Mouse (Mus musculus) midbrain, embryonic 11.5 days (tissue): ENCODE results near the gene Abcg5. TPM values are rescaled to one million over a fixed set of nuclear protein-coding genes. Genes with fewer than 3 reads are reported as not detected.

Source experiments
- ATAC-seq: fragments of 200-750 bp; cut with Nextera tagmentation; 2 replicates; pipeline ENCODE4 v1.8.0; 2017; ENCODE audit warnings: moderate TSS enrichment, moderate library complexity; ENCODE audit not compliant: low FRiP score
- DNase-seq: peaks from one replicate; pipeline ENCODE4 v3.0.0; 2015; ENCODE audit warnings: low spot score; ENCODE audit errors: missing footprints
- H3K27ac ChIP-seq: fragments of 300-500 bp; sonication (generic); 2 replicates; pipeline ENCODE4 v1.5.1; 2014; ENCODE audit warnings: low read depth, low read length
- H3K27me3 ChIP-seq: fragments of 300-500 bp; sonication (generic); 2 replicates; pipeline ENCODE4 v1.6.1; 2014; ENCODE audit warnings: mild to moderate bottlenecking, low read length, moderate library complexity, mixed read lengths; ENCODE audit not compliant: control insufficient read depth, insufficient read depth
- H3K36me3 ChIP-seq: fragments of 300-500 bp; sonication (generic); 2 replicates; pipeline ENCODE4 v1.6.1; 2014; ENCODE audit warnings: mild to moderate bottlenecking, low read length, moderate library complexity, mixed read lengths; ENCODE audit not compliant: control insufficient read depth, insufficient read depth
- H3K4me1 ChIP-seq: fragments of 300-500 bp; sonication (generic); 2 replicates; pipeline ENCODE4 v1.6.1; 2014; ENCODE audit warnings: low read length; ENCODE audit not compliant: control insufficient read depth, insufficient read depth
- H3K4me2 ChIP-seq: fragments of 300-500 bp; sonication (generic); 2 replicates; pipeline ENCODE4 v1.6.1; 2014; ENCODE audit warnings: mild to moderate bottlenecking, moderate library complexity
- H3K4me3 ChIP-seq: fragments of 300-500 bp; sonication (generic); 2 replicates; pipeline ENCODE4 v1.5.1; 2014; ENCODE audit warnings: low read depth, low read length
- H3K9ac ChIP-seq: fragments of 300-500 bp; sonication (generic); 2 replicates; pipeline ENCODE4 v1.6.1; 2014; ENCODE audit warnings: low read length
- H3K9me3 ChIP-seq: fragments of 300-500 bp; sonication (generic); 2 replicates; pipeline ENCODE4 v1.6.1; 2016; ENCODE audit warnings: low read length; ENCODE audit not compliant: control insufficient read depth
- WGBS: fragments of 180-500 bp; shearing (Covaris S2); extraction: QIAGEN DNeasy Blood & Tissue Kit; methylation state at CpG from one replicate; pipeline ENCODE4 v1.1.7; 2014; 5-methylcytosine and 5-hydroxymethylcytosine counted together
- polyA plus RNA-seq: library from polyadenylated mRNA; unstranded; fragments of >200 nt; fragmentation: Nextera tagmentation; extraction: Ambion mirVana; gene quantifications from 2 replicates; pipeline ENCODE4 v1.2.1, GENCODE M21; 2014

The Abcg5 gene
- 1.9 and 2.4 TPM in 2 replicates for polyA plus RNA-seq

GRCm38 (mm10) chr17:84682734-84683717 is at the start of gene Abcg5:
Abcg5 (minus strand) TSS chr17:84683011.
- Histone ChIP-seq H3K4me3 (no peak within 1 kb of the TSS), H3K4me2 (no peak within 1 kb of the TSS), H3K27me3 (no peaks in the 10 kb centered on the region), H3K4me1 (no peaks in the 10 kb centered on the region), H3K9ac (no peak within 1 kb of the TSS), H3K27ac (no peak within 1 kb of the TSS), H3K36me3 (no peaks in the 10 kb centered on the region), H3K9me3 (no peaks in the 10 kb centered on the region)
- DNase-seq (no peak), ATAC-seq (no peak)
- 80% methylated on average over 18 of the region's 18 CpGs for WGBS

- peak; percentile 14 for DNase-seq
Observed at GRCm38 (mm10) chr17:84732612-84733011, 49.8 kb upstream of the Abcg5 start.

GRCm38 (mm10) chr17:84731361-84731760 is 48.5 kb upstream of the Abcg5 start:
- Histone ChIP-seq H3K9me3 (no peaks in the 10 kb centered on the region), H3K4me3 (no peak overlapping the region), H3K9ac (no peak overlapping the region), H3K27me3 (no peaks in the 10 kb centered on the region), H3K27ac (no peak overlapping the region), H3K4me2 (no peak overlapping the region), H3K36me3 (peaks cover 7% of the 10 kb centered on the region; the same call in 1 of the 2 replicates), H3K4me1 (no peaks in the 10 kb centered on the region)
- 93% methylated on average over 12 of the region's 12 CpGs for WGBS
- DNase-seq (peak; percentile 59), ATAC-seq (no peak)

More at GRCm38 (mm10) chr17:84732612-84733011, 49.8 kb upstream of the Abcg5 start:
- H3K36me3 ChIP-seq = peaks cover 7% of the 10 kb centered on the region; the same call in 1 of the 2 replicates
- H3K4me1 ChIP-seq = no peaks in the 10 kb centered on the region
- ATAC-seq = no peak
- H3K27ac ChIP-seq = no peak overlapping the region
- no peak overlapping the region for H3K4me3 ChIP-seq
- H3K4me2 ChIP-seq = no peak overlapping the region
- H3K9me3 ChIP-seq = no peaks in the 10 kb centered on the region
- WGBS = 93% methylated on average over 8 of the region's 8 CpGs
- H3K9ac ChIP-seq = no peak overlapping the region
- H3K27me3 ChIP-seq = no peaks in the 10 kb centered on the region

- ATAC-seq (no peak), DNase-seq (peak; percentile 80)
- no peaks in the 10 kb centered on the region for H3K27me3 ChIP-seq
- H3K9me3 ChIP-seq = no peaks in the 10 kb centered on the region
- no peak overlapping the region for H3K27ac ChIP-seq
- H3K4me1 ChIP-seq = no peaks in the 10 kb centered on the region
- H3K36me3 ChIP-seq = peaks cover 11% of the 10 kb centered on the region; the same call in 1 of the 2 replicates
- no peak overlapping the region for H3K9ac ChIP-seq
- 92% methylated on average over 5 of the region's 5 CpGs for WGBS
- H3K4me2 ChIP-seq = no peak overlapping the region
- H3K4me3 ChIP-seq = no peak overlapping the region
Observed at GRCm38 (mm10) chr17:84729140-84729539, 46.3 kb upstream of the Abcg5 start.

- H3K9me3 ChIP-seq = no peaks in the 10 kb centered on the region
- 76% methylated on average over 1 of the region's 1 CpGs for WGBS
- no peak overlapping the region for H3K4me3 ChIP-seq
- peaks cover 11% of the 10 kb centered on the region; the same call in 1 of the 2 replicates for H3K36me3 ChIP-seq
- DNase-seq (no peak), ATAC-seq (no peak)
- H3K4me1 ChIP-seq = no peaks in the 10 kb centered on the region
- H3K27me3 ChIP-seq = no peaks in the 10 kb centered on the region
- H3K9ac ChIP-seq = no peak overlapping the region
- no peak overlapping the region for H3K4me2 ChIP-seq
- no peak overlapping the region for H3K27ac ChIP-seq
Observed at GRCm38 (mm10) chr17:84728201-84728911, 45.5 kb upstream of the Abcg5 start.

GRCm38 (mm10) chr17:84725163-84725562 is 42.4 kb upstream of the Abcg5 start:
- H3K27ac ChIP-seq = no peak overlapping the region
- no peak overlapping the region for H3K4me2 ChIP-seq
- peaks cover 8% of the 10 kb centered on the region; the same call in 1 of the 2 replicates for H3K36me3 ChIP-seq
- ATAC-seq (no peak), DNase-seq (peak; percentile 28)
- no peak overlapping the region for H3K4me3 ChIP-seq
- H3K9me3 ChIP-seq = no peaks in the 10 kb centered on the region
- no peak overlapping the region for H3K9ac ChIP-seq
- no peaks in the 10 kb centered on the region for H3K27me3 ChIP-seq
- H3K4me1 ChIP-seq = no peaks in the 10 kb centered on the region
- 98% methylated on average over 3 of the region's 3 CpGs for WGBS

- Histone ChIP-seq H3K36me3 (peaks cover 8% of the 10 kb centered on the region; the same call in 1 of the 2 replicates), H3K27ac (no peak overlapping the region), H3K4me3 (no peak overlapping the region), H3K9me3 (no peaks in the 10 kb centered on the region), H3K4me1 (no peaks in the 10 kb centered on the region), H3K27me3 (no peaks in the 10 kb centered on the region), H3K4me2 (no peak overlapping the region), H3K9ac (no peak overlapping the region)
- ATAC-seq (no peak), DNase-seq (no peak)
- WGBS = 70% methylated on average over 9 of the region's 9 CpGs
Observed at GRCm38 (mm10) chr17:84724028-84724427, 41.2 kb upstream of the Abcg5 start.

GRCm38 (mm10) chr17:84719105-84719504 is 36.3 kb upstream of the Abcg5 start:
- Histone ChIP-seq H3K27ac (no peak overlapping the region), H3K4me3 (no peak overlapping the region), H3K9ac (no peak overlapping the region), H3K4me2 (no peak overlapping the region), H3K27me3 (no peaks in the 10 kb centered on the region), H3K9me3 (no peaks in the 10 kb centered on the region), H3K36me3 (peaks cover 4% of the 10 kb centered on the region; the same call in 1 of the 2 replicates), H3K4me1 (no peaks in the 10 kb centered on the region; the same call in 1 of the 2 replicates)
- no peak for DNase-seq
- ATAC-seq = no peak
- 91% methylated on average over 3 of the region's 3 CpGs for WGBS
